Mouse (Mus musculus) thymus, adult 18-20 months (tissue): ENCODE results near the gene Lrfn5.

ENCODE experiments used
- DNase-seq, 2 experiments: peaks; one replicate each; pipeline ENCODE4 v3.0.0; 2022; ENCODE audit warnings: mixed read lengths in 2 of 2

The Lrfn5 gene

GRCm38 (mm10) chr12:61522829-61523370 is at the start of gene Lrfn5:
Gene Lrfn5 (plus strand): TSS chr12:61523150.
- DNase-seq = no peak

GRCm38 (mm10) chr12:61521501-61522147 is 1.3 kb upstream of the Lrfn5 start:
- DNase-seq = no peak

GRCm38 (mm10) chr12:61522148-61522828 is 662 bp upstream of the Lrfn5 start:
- DNase-seq = no peak

- DNase-seq = no peak
Observed at GRCm38 (mm10) chr12:61523631-61524182, 757 bp downstream of the Lrfn5 start.

- no peak for DNase-seq
Observed at GRCm38 (mm10) chr12:61524183-61524651, 1.3 kb downstream of the Lrfn5 start.

GRCm38 (mm10) chr12:61526199-61526598 is 3.2 kb downstream of the Lrfn5 start:
- no peak for DNase-seq

GRCm38 (mm10) chr12:61579949-61580348 is 57.0 kb downstream of the Lrfn5 start:
- DNase-seq = no peak

GRCm38 (mm10) chr12:61600305-61600704 is 77.4 kb downstream of the Lrfn5 start:
- DNase-seq = no peak

- DNase-seq = no peak
Observed at GRCm38 (mm10) chr12:61607871-61608270, 84.9 kb downstream of the Lrfn5 start.

GRCm38 (mm10) chr12:61610081-61610480 is 87.1 kb downstream of the Lrfn5 start:
- no peak for DNase-seq

- no peak for DNase-seq
Observed at GRCm38 (mm10) chr12:61624532-61624931, 101.6 kb downstream of the Lrfn5 start.

GRCm38 (mm10) chr12:61654380-61654779 is 131.4 kb downstream of the Lrfn5 start:
- DNase-seq = no peak

- no peak for DNase-seq
Observed at GRCm38 (mm10) chr12:61723158-61723557, 200.2 kb downstream of the Lrfn5 start.

GRCm38 (mm10) chr12:61807073-61807605 is 284.2 kb downstream of the Lrfn5 start:
- DNase-seq = no peak

GRCm38 (mm10) chr12:61823601-61824000 is 300.7 kb downstream of the Lrfn5 start:
- DNase-seq = no peak

- DNase-seq = no peak
Observed at GRCm38 (mm10) chr12:61826311-61826710, 303.4 kb downstream of the Lrfn5 start.

GRCm38 (mm10) chr12:61842599-61843291 is 319.8 kb downstream of the Lrfn5 start:
- no peak for DNase-seq

GRCm38 (mm10) chr12:61854183-61854582 is 331.2 kb downstream of the Lrfn5 start:
- DNase-seq = no peak
